Mouse (Mus musculus) kidney, adult 2 months (tissue): Measurements from ENCODE around the gene Abi2.

Source experiments
- CTCF ChIP-seq: fragments of 200-500 bp; conservative IDR thresholded peaks from 2 replicates; pipeline ENCODE4 v1.5.1; 2011; ENCODE audit warnings: low read depth, mild to moderate bottlenecking, control low read depth, low read length, moderate library complexity, mixed read lengths; ENCODE audit not compliant: insufficient read depth, insufficient read length
- POLR2A ChIP-seq: fragments of 200-500 bp; IDR thresholded peaks from one replicate; pipeline ENCODE4 v1.6.1; 2011; ENCODE audit warnings: low read depth, low read length, control low read depth

DNA sequence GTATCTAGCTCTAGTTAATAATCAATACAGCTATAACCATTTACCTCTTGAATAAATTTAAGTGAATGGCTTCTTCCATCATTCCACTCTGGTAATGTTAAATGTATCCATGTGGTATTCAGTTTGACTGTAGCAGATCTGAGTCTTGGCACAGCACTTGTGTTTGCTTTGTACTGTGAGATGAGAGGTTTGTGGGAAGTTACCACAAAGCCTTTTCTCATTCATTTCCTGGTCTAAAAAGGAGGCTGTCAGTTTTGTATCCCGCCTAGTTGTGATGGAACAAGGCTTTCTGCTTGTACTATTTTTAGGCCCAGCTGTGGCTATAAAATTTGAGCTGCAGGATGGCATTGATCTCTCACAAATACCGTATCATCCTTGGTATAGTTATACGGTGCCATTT, 7.3 kb downstream of the Abi2 start:
- TF ChIP-seq CTCF (no peak), POLR2A (no peak)
